Mouse (Mus musculus): ENCODE data around the gene Cdk1. TPM values are rescaled to one million over a fixed set of nuclear protein-coding genes. Genes with fewer than 3 reads are reported as not detected.

Gene Cdk1
- polyA plus RNA-seq, 1 experiment from 2014 or later, result 147 TPM

- H3K4me1 ChIP-seq (replicated peaks; ENCODE audit: control insufficient read depth, insufficient read depth), result no peaks in the 10 kb centered on the region
- TF ChIP-seq CTCF (IDR thresholded peaks at IDR 0.05; ENCODE audit: low read depth) (no peak), EP300 (optimal IDR thresholded peaks at IDR 0.05) (no peak)
- DNase-seq (ENCODE audit: low spot score), result no peak
- no peaks in the 10 kb centered on the region for H3K36me3 ChIP-seq (ENCODE audit: control insufficient read depth, insufficient read depth, low read length)
- no peak overlapping the region for H3K4me3 ChIP-seq (ENCODE audit: low read depth, low read length)
- no peak overlapping the region for H3K4me2 ChIP-seq (replicated peaks; ENCODE audit: low read depth)
- H3K27ac ChIP-seq (replicated peaks), result no peak overlapping the region
- WGBS, result 82% methylated on average over 9 of the region's 9 CpGs
- no peak for ATAC-seq (ENCODE audit: low FRiP score, low TSS enrichment)
- H3K9me3 ChIP-seq (ENCODE audit: control insufficient read depth, low read length), result no peaks in the 10 kb centered on the region; the same call in 1 of the 2 replicates
- no peaks in the 10 kb centered on the region for H3K27me3 ChIP-seq (ENCODE audit: control insufficient read depth, insufficient read depth, low read length)
- H3K9ac ChIP-seq (ENCODE audit: low read length), result no peak overlapping the region
These were observed 56.8 kb downstream of the Cdk1 start for GRCm38 (mm10) chr10:69295919-69296318.

GRCm38 (mm10) chr10:69290736-69291135 lies 62.0 kb downstream of the Cdk1 start:
- Histone ChIP-seq H3K27me3 (ENCODE audit: control insufficient read depth, insufficient read depth, low read length) (no peaks in the 10 kb centered on the region), H3K4me1 (replicated peaks; ENCODE audit: control insufficient read depth, insufficient read depth) (no peaks in the 10 kb centered on the region), H3K27ac (replicated peaks) (no peak overlapping the region), H3K9me3 (ENCODE audit: control insufficient read depth, low read length) (no peaks in the 10 kb centered on the region), H3K36me3 (ENCODE audit: control insufficient read depth, insufficient read depth, low read length) (peaks cover 16% of the 10 kb centered on the region), H3K9ac (ENCODE audit: low read length) (no peak overlapping the region), H3K4me2 (replicated peaks; ENCODE audit: low read depth) (no peak overlapping the region), H3K4me3 (ENCODE audit: low read depth, low read length) (no peak overlapping the region)
- 85% methylated on average over 8 of the region's 8 CpGs for WGBS
- DNase-seq (ENCODE audit: low spot score) (no peak), ATAC-seq (ENCODE audit: low FRiP score, low TSS enrichment) (no peak)
- TF ChIP-seq CTCF (IDR thresholded peaks at IDR 0.05; ENCODE audit: low read depth) (no peak), EP300 (optimal IDR thresholded peaks at IDR 0.05) (no peak)

GRCm38 (mm10) chr10:69288720-69289119 lies 64.0 kb downstream of the Cdk1 start:
- 89% methylated on average over 6 of the region's 6 CpGs for WGBS

GRCm38 (mm10) chr10:69288086-69288485 lies 64.7 kb downstream of the Cdk1 start:
- Histone ChIP-seq H3K4me2 (replicated peaks; ENCODE audit: low read depth) (no peak overlapping the region), H3K9me3 (ENCODE audit: control insufficient read depth, low read length) (no peaks in the 10 kb centered on the region), H3K36me3 (ENCODE audit: control insufficient read depth, insufficient read depth, low read length) (peaks cover 28% of the 10 kb centered on the region), H3K9ac (ENCODE audit: low read length) (no peak overlapping the region), H3K27me3 (ENCODE audit: control insufficient read depth, insufficient read depth, low read length) (no peaks in the 10 kb centered on the region), H3K27ac (replicated peaks) (no peak overlapping the region), H3K4me1 (replicated peaks; ENCODE audit: control insufficient read depth, insufficient read depth) (no peaks in the 10 kb centered on the region), H3K4me3 (ENCODE audit: low read depth, low read length) (no peak overlapping the region)
- TF ChIP-seq EP300 (optimal IDR thresholded peaks at IDR 0.05) (no peak), CTCF (IDR thresholded peaks at IDR 0.05; ENCODE audit: low read depth) (no peak)
- ATAC-seq (ENCODE audit: low FRiP score, low TSS enrichment) (no peak), DNase-seq (ENCODE audit: low spot score) (no peak)
- WGBS, result 84% methylated on average over 4 of the region's 4 CpGs

More at GRCm38 (mm10) chr10:69288720-69289119, 64.0 kb downstream of the Cdk1 start:
- TF ChIP-seq EP300 (optimal IDR thresholded peaks at IDR 0.05) (no peak), CTCF (IDR thresholded peaks at IDR 0.05; ENCODE audit: low read depth) (no peak)
- peaks cover 28% of the 10 kb centered on the region for H3K36me3 ChIP-seq (ENCODE audit: control insufficient read depth, insufficient read depth, low read length)
- H3K9ac ChIP-seq (ENCODE audit: low read length), result no peak overlapping the region
- H3K27me3 ChIP-seq (ENCODE audit: control insufficient read depth, insufficient read depth, low read length), result no peaks in the 10 kb centered on the region
- H3K4me2 ChIP-seq (replicated peaks; ENCODE audit: low read depth), result no peak overlapping the region
- ATAC-seq (ENCODE audit: low FRiP score, low TSS enrichment), result no peak
- H3K4me1 ChIP-seq (replicated peaks; ENCODE audit: control insufficient read depth, insufficient read depth), result no peaks in the 10 kb centered on the region
- no peak overlapping the region for H3K27ac ChIP-seq (replicated peaks)
- no peak for DNase-seq (ENCODE audit: low spot score)
- no peak overlapping the region for H3K4me3 ChIP-seq (ENCODE audit: low read depth, low read length)
- no peaks in the 10 kb centered on the region for H3K9me3 ChIP-seq (ENCODE audit: control insufficient read depth, low read length)

- H3K9ac ChIP-seq (ENCODE audit: low read length), result no peak overlapping the region
- WGBS, result 92% methylated on average over 3 of the region's 3 CpGs
- no peak for TF ChIP-seq EP300 (optimal IDR thresholded peaks at IDR 0.05)
- no peak for TF ChIP-seq CTCF (IDR thresholded peaks at IDR 0.05; ENCODE audit: low read depth)
- H3K9me3 ChIP-seq (ENCODE audit: control insufficient read depth, low read length), result no peaks in the 10 kb centered on the region
- no peaks in the 10 kb centered on the region for H3K4me1 ChIP-seq (replicated peaks; ENCODE audit: control insufficient read depth, insufficient read depth)
- H3K36me3 ChIP-seq (ENCODE audit: control insufficient read depth, insufficient read depth, low read length), result peaks cover 29% of the 10 kb centered on the region
- ATAC-seq (ENCODE audit: low FRiP score, low TSS enrichment), result no peak
- DNase-seq (ENCODE audit: low spot score), result no peak
- no peak overlapping the region for H3K4me3 ChIP-seq (ENCODE audit: low read depth, low read length)
- H3K27ac ChIP-seq (replicated peaks), result no peak overlapping the region
- no peaks in the 10 kb centered on the region for H3K27me3 ChIP-seq (ENCODE audit: control insufficient read depth, insufficient read depth, low read length)
- no peak overlapping the region for H3K4me2 ChIP-seq (replicated peaks; ENCODE audit: low read depth)
These were observed 65.8 kb downstream of the Cdk1 start for GRCm38 (mm10) chr10:69286939-69287338.

Other genes with a start within 250 kb of the Cdk1 start
- 27.1 and 34.4 TPM in 2 replicates for gene Rhobtb1, start 201.5 kb downstream of the Cdk1 start, polyA plus RNA-seq (2015; fragmentation: Nextera tagmentation; extraction: Ambion mirVana)
- 1.2 and 1.5 TPM in 2 replicates for gene A930033H14Rik, start 139.8 kb downstream of the Cdk1 start, polyA plus RNA-seq (2015; fragmentation: Nextera tagmentation; extraction: Ambion mirVana)
- 16.0 and 16.8 TPM in 2 replicates for gene Ank3, start 45.8 kb upstream of the Cdk1 start, polyA plus RNA-seq (2015; fragmentation: Nextera tagmentation; extraction: Ambion mirVana)

Measured in stomach, postnatal 0 days (tissue).